Mouse (Mus musculus): ENCODE measurements around the gene Xrra1.

Gene Xrra1

DNA sequence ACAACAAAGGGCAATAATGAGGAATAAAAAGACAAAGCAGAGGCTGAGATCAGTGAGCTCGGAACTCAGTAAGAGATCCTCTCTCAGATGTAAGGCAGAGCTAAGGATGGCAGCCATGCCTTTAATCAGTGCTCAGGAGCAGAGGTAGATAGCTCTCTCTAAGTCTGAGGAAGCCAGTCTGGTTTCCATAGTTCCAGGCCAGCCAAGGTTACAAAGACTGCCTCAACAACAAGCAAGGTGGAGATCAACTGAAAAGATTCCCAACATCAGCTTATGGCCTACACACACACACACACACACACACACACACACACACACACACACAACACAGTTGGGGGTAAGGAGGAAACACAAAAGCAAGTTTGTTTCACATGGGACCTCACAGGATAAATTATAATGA lies 7.8 kb upstream of the Xrra1 start:
- DNase-seq (ENCODE audit: low spot score) = no peak

DNA sequence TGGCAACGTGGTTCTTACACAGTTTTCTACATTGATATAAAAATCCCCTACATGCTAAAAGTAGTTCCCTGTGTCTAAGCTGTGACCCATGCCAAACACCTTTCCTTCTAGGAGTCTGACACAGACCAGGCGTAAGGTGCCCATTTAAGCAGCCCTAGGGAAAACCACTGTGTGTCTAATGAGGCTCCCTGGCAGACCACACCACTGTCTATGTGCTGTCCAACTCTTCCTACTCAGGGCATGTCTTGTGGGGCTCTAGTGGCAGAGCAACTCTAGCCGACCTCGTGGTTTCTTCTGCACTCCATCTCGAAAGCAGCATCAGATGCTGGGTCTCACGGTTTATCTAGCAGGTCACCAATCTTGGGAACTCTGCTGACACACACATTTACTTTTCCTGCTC lies 7.3 kb upstream of the Xrra1 start:
- DNase-seq (ENCODE audit: low spot score) = no peak

DNA sequence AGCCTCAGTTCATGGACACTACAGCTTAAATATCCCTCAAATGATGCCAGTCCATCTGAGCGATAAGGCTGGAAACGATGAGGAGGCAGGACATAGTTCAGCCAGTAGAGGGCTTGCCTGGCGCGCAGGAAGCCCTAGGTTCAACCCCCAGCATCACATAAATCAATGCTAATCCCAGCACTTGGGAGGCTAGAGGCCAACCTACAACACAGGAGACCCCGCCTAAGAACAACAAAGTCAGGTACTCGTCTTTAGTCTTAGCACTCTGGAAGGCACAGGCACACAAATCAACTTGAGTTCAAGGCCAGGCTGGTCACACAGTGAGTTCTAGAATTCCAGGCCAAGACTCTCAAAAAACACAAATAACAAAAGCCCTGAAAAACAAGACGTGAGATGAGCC lies 5.6 kb upstream of the Xrra1 start:
- no peak for DNase-seq (ENCODE audit: low spot score)

DNA sequence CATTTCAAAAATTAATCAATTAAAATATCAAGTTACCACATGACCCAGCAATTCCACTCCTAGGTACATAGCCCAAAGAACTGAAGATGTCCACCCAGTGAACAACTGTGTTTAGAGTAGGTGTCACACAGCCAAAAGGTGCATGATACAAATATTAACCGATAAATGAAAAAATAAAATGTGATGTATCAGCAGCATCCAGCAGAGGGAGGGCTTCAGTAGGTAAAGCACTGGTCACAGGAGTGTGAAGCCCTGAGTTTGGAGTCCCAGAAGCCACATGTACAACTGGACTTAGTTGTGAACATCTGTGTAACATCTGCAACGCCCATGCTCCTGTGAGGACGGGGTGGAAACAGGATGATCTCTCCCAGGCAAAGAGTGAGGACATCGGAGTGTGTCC lies 4.6 kb upstream of the Xrra1 start:
- no peak for DNase-seq (ENCODE audit: low spot score)

DNA sequence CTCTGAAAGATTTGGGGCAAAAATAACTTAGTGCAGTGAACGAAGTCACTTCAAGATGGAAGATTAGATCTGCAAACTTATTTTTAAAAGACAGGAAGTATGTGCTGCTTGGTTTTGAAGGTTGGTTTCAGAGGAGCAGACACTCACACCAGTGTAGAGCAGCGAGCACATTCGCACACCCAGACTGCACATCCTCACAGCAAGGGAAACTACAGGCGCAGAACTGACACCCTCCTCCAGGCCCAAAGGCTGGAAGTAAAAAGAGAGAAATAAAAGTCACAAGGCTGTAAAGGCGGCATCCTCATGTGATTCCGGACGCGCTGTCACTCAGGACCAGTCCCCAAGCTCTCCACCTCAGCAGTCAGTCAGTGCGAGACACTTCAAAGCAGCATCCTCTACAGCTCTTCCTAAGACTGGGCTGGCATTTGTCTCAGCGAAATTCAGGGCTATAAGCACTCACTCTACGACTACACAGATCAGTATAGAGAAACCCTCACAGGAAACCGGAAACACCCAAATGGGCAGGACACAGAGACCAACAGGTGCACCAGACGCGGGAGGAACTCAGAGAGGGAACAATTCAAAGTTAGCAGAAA lies 2.6 kb upstream of the Xrra1 start:
- no peak for DNase-seq (ENCODE audit: low spot score)

DNA sequence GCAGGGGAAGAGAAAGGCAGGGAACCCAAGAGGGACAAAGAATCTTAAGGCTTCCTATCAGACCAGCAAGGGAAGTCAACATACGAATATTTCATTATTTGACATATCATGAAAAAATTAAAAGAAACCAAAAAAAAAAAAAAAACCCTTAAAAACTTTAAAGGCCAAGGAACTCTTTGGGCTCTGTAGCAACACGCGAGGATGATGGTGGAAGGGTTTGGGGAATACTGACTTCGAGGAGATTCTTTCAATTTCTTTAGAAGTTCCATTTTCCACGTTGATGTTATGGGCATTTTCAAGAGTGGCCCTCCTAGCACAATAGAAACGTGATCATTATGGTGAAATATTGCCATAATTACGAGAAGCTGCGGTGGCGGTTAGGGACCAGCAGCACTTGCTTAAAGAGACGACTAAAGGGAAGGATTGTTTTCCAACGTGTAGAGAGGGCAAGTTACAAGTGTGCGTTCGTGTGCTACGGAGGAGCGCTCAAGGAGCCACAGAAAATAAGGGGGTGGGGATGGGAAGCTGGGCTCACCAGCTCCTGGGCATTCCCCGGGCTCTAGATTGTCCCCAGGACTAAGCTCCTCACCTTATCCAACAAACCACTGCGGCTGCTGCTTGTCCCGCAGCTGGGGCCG lies 622 bp upstream of the Xrra1 start:
- DNase-seq (ENCODE audit: low spot score) = no peak

DNA sequence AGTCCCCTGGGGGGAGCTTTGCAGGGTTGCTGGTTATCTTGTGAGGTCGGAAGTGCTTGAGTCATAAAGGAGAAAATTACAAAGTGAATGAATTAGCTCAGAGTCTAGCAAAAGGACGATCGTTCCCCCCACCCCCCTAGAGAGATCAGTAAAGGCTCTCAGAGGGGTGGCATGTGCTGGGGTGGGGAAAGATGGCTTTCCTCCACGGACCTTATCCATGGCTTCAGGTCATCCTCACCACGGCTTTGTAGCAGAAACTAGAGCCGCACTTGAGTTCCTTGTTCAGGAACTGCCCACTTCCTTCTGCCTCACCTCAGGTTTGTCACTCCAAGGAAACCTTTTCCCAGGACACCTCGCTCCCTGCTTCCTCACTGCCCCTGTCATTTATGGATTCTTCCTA lies 4.4 kb downstream of the Xrra1 start, which contains the start of gene Spcs2:
Gene Spcs2 (minus strand): TSS at position 101 of the 400 bp plus-strand sequence.
- DNase-seq (ENCODE audit: low spot score) = no peak

DNA sequence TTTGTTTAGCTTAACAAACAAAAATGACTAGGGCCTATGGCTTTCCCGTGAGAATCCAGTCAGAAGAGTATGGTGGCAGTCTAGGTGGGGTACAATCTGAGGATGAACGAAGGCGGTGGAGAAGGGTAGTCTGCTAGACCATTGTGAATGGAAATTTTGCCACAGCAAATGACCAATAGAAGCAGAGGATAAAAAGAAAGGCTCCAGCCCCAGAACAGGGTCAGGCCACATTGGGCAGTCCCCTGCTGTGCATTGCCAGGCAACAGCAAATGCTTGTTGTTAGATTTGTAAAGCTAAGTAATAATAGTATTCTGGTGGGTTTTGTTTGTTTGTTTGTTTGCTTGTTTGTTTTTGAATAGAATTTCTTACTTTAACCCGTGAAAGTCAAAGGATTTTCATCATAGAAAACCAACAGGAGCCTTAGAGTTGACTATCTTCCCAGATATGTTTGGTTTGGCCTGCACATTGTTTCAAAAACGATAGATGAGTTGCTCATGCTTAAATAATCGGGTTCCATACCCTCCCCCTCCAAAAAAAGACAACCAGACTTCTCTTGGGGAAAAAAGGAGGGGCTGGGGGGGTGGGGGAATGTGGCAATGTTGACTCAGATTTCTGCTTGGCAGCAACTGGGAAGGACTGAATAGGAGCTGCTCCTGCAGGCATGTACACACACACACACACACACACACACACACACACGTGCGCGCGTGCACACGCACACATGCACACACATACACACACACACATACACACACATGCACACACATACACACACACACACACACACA lies 5.5 kb downstream of the Xrra1 start:
- DNase-seq (ENCODE audit: low spot score) = no peak

DNA sequence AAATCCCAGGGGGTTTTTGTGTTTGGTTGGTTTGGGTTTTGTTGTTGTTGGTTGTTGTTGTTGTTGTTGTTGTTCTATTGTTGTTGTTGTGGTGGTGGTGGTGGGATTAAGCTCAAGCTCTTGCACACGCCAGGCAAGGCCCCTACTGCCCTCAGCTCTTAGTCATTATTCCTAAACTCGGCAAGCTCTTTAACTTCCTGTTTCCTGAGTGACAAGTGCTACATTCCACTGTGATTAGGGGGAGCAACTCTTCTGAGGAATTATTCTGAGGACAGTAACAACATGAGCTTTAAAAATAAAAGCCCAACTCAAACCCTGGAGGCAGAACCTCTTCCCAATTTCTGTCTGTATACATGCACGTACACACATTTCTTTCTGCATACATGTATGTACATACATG lies 6.3 kb downstream of the Xrra1 start:
- no peak for DNase-seq (ENCODE audit: low spot score)

DNA sequence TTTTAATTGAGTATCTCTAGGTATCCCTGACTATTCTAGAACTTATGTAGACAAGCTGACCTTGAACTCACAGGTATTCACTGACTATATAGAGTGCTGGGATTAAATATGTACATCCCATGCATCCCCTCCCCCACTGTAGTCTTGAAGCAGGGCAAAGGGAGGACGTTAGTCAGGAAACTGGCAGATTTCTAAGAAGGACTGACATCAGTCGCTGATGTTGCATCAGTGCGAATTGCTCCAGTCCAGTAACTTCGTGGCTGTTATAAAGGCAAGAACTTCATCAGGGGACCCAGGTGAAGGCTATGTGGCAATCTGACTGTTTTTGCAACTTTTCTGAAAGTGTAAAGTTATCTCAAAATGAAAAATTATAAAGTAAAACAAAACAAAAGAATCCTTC lies 10.4 kb downstream of the Xrra1 start:
- DNase-seq (ENCODE audit: low spot score) = no peak

DNA sequence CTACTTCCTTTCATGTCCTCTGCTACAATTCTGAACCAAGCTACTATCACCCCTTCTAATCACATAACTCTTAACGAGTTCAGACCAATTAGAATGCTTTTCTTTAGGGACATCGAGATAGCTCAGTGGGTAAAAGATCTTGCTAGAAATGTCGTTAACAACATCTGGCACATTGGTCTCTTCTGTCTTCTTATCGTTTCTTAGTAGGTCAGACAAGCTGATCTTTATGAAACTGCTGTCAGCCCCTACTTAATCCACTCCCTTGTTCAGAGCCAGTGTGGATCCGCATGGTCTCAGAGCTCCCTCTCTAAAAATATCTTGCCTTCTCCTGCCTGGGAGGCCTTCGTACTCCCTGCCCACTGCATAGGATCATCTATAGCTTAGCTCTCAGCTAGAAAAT lies 15.0 kb downstream of the Xrra1 start:
- DNase-seq (ENCODE audit: low spot score) = no peak

DNA sequence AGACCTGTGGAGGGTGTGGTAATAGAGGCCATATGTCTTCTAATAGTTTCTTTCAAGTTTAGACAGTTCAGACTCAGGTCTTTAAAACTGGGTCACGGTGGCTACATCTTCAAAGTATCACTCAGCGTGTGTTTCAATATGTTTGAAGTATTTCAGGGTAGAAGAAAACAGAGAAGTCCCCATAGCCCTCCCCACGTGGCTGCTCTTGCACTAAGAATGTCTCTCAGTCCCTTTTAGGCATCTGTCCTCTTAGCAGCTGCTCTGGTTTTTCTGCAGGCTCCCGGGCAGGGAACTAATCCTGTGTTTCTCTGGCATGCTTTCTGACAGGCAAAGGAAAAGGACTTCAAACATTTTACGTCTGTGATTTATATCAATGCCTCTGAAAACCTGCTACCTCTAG lies 17.0 kb downstream of the Xrra1 start:
- DNase-seq (ENCODE audit: low spot score) = no peak

DNA sequence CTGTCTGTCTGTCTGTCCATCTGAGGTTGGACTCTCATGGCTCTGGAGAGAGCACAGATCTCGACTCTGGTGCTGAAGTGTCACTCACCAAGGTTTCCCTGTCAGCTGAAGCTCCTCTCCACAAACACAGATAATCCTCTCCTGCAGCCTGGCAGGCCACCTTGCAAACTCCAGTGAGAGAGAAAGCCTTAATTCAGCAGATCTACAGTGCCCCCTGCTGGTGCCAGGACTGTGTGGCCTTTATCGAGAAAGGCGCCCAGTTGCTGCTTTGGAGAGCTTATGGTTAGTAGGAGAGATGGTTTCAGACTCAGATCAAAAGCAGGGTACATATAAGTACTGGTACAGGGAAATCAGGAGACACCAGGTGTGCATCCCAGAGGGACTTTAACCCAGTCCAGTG lies 17.4 kb downstream of the Xrra1 start:
- DNase-seq (ENCODE audit: low spot score) = peak; percentile 72

DNA sequence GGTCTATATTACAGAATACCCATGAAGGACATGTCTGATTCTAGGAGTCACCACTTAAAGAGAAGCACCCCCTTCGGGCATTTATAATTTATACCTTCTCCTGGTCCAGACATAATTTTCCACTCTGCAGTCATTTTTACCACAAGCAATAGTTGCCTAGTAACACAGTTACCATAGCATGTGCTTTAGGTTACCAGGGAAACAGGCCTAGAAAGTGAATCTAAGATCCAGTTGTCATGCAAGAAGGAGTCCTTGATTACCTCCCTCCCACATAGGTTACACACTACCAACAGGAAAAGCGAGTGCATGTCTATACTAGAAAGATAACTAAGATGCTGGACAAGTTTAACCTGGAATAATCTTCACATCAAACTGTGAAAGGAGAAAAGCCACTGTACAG lies 19.3 kb downstream of the Xrra1 start:
- no peak for DNase-seq (ENCODE audit: low spot score)

DNA sequence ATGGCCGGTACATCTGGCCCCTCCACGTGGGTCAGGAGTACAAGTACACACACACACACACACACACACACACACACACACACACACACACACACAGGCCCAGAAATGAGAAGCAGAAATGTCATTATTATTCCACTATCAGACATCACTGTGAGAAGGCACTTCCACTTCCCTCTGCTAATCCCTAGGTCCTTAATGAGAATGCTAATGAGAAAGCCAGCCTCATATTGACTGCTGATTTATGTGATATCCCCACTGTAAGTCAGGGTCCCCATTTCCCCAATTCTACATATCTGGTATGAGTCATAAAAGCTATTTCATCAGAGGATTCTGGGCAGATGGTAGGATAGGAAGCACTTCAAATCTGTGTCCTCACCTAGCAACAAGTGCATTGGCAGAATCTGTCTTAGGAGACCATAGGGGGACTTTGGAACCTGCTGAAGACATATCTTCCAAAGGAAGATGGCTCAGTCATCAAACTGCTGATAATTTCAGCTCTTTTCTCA lies 28.4 kb downstream of the Xrra1 start:
- DNase-seq (ENCODE audit: low spot score) = no peak

DNA sequence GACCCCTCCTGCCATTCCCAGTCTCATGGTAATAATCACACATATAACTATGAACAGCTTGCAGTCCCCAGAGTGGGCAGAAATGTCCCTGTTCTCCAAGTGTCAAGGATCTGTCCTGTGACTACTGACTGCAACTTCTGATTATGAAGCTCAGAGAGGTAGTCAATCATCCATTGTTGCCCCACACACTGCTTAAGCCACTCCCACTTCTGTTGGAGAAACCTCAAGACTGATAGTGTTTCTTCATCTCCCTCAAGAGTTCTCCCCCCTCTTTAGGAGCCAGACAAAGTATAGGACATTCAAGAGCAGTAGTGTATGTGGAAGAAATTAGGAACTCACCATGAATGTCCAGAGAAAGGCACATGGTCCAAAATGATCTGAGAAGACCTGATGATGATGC lies 28.8 kb downstream of the Xrra1 start:
- no peak for DNase-seq (ENCODE audit: low spot score)

DNA sequence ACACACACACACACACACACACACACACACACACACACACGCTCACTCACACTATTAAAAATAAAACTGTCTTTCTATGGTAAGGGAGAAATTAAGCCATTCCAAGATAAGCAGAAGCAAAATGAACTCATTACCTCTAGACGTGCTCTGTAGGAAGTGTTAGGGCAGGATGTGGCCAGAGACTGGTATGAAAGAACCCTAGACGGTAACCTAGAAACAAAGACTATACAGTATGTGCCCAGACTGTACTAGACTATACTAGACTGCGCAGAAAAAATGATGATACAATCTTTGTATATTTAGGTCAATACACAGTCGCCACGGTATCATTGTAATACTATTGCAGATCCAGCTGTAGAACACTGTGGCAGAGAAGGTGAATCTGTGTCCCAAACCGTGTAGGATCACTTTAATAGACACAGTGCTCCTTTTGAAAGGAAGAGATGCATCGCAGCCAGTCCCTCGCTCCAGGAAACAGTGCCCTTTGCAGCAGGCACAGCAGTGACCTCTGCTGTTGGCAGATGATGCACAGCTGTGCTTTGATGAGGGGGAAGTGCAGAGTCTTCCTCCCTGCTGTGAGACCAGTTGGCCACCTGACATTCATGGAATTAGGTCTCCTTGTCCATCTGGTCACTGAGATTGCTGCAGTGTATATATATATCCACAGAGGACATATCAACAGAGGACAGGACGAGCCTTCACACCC lies 30.4 kb downstream of the Xrra1 start:
- no peak for DNase-seq (ENCODE audit: low spot score)

DNA sequence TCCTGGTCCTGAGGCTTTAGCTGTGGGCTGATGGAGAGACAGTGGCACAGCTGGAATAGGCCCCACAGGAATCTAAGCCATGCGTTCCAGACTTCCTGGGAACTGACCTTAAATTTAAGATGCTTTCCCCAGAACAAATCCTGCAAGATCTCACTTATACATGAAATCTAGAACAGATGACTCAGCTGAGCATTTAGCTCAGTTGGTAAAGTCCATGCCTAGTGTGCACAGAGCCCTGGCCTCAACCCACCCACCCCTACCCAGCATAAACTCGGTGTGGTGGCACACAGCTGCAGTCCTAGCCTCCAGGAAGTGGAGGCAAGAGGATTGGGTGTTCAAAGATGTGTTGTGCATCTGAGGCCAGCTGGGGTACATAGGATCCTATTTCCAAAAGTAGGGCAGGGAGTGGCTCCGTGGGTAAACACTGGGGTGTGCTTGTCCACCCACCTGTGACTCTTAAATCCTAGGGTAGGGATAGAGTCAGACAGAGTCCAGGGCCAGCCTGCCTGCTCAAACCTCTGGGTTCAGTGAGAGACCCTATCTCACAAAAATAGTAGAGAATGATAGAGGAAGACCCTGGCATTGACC lies 31.3 kb downstream of the Xrra1 start:
- DNase-seq (ENCODE audit: low spot score) = no peak

DNA sequence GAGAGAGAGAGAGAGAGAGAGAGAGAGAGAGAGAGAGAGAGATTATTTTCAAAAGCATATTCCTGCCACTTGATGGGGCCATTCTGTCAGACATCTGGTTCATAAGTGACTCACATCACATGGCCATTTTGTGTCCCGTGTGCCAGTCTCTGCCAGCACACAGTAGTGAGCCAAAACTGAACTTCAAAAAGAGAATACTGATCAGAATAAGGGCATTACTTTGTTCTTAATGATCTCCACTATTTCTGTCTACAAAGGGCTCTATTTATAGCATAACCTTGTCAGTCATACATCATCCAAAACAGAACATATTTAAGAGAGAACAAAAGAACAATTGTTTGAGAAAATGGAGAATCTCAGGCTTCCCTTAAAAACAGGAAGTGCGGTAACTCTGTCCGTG lies 32.6 kb downstream of the Xrra1 start:
- DNase-seq (ENCODE audit: low spot score) = no peak

DNA sequence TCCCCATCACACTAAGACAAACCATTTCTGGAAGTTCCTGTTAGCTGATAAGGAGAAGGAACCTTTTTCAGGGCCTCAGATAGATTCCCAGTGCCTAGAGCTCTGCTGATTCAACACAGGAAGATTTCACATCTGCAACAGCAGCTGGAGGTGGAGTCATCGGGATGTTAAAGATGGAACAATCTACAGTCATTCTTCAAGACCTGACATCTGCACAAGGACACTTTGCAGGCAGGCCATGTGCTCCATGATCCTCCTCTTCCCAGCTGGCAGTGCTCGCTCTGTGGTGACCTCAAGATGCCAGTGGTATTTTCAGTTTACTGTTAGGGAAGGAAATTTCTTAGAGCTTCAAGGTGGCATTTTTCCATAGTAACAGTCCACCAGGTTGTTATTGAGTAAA lies 33.4 kb downstream of the Xrra1 start:
- DNase-seq (ENCODE audit: low spot score) = no peak

DNA sequence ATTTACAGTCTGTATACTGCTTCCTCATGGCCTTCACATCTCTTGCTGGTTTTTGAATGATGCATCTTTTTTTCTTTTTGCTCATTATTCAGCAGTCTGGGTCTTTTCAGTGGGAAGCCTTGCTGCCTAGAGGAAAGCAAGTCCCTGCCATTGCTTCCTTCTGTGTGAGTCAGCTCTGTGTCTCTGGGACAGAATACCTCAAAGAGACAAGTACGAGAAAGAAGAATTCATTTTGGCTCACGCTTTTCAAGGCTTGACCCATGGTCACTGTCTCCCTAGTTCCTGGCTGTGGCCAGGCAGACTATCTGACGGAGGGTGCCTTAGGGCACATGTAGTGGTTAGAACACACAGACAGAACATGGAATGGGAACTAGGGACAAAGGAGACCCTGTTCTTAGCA lies 35.1 kb downstream of the Xrra1 start:
- DNase-seq (ENCODE audit: low spot score) = no peak

DNA sequence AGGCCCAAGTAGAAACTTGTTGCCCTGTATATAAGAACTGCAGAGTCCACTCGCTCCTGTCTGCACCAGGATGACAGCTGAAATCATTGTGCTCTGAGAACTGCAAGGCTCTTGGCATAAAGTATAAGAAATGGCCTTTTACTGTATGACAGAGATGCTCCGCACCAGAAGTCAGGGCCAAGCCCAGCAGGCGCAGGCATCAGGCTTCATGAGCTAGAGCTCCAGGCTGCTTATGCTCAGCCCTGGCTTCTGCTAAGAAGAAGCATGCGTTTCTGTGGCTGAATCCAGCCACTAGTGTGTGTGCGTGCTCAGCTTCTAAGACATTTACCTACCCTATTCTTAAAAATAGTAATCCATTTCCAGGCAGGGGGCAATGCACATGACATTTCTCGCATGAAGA lies 35.6 kb downstream of the Xrra1 start:
- no peak for DNase-seq (ENCODE audit: low spot score)

All from left cerebral cortex, adult 11 months (tissue).